Mouse (Mus musculus) limb, embryonic 14.5 days (tissue): ENCODE measurements around the gene Xpo6. TPM values are rescaled to one million over a fixed set of nuclear protein-coding genes. Genes with fewer than 3 reads are reported as not detected.

Source experiments
- ATAC-seq: fragments of 200-750 bp; cut with Nextera tagmentation; 2 replicates; pipeline ENCODE4 v1.8.0; 2017; ENCODE audit warnings: low read depth, moderate number of reproducible peaks, moderate TSS enrichment; ENCODE audit not compliant: low FRiP score
- DNase-seq: peaks from one replicate; pipeline ENCODE4 v3.0.0-alpha.2; 2015; ENCODE audit warnings: low spot score
- H3K27ac ChIP-seq: fragments of 300-500 bp; sonication (generic); replicated peaks from 2 replicates; pipeline ENCODE4 v1.5.1; 2014; ENCODE audit warnings: low read depth, mild to moderate bottlenecking, low read length, moderate library complexity, mixed read lengths
- H3K27me3 ChIP-seq: fragments of 300-500 bp; sonication (generic); 2 replicates; pipeline ENCODE4 v1.6.1; 2014; ENCODE audit warnings: low read length, mixed read lengths; ENCODE audit not compliant: control insufficient read depth, insufficient read depth
- H3K36me3 ChIP-seq: fragments of 300-500 bp; sonication (generic); 2 replicates; pipeline ENCODE4 v1.6.1; 2014; ENCODE audit warnings: mild to moderate bottlenecking, low read length, moderate library complexity, mixed read lengths; ENCODE audit not compliant: control insufficient read depth, insufficient read depth
- H3K4me1 ChIP-seq: fragments of 300-500 bp; sonication (generic); 2 replicates; pipeline ENCODE4 v1.6.1; 2014; ENCODE audit warnings: antibody characterized with exemption, low read length, mixed read lengths; ENCODE audit not compliant: control insufficient read depth, insufficient read depth
- H3K4me2 ChIP-seq: fragments of 300-500 bp; sonication (generic); replicated peaks from 2 replicates; pipeline ENCODE4 v1.6.1; 2014; ENCODE audit warnings: low read depth, mild to moderate bottlenecking, low read length, moderate library complexity; ENCODE audit not compliant: severe bottlenecking
- H3K4me3 ChIP-seq: fragments of 300-500 bp; sonication (generic); replicated peaks from 2 replicates; pipeline ENCODE4 v1.5.1; 2014; ENCODE audit warnings: low read length
- H3K9ac ChIP-seq: fragments of 300-500 bp; sonication (generic); 2 replicates; pipeline ENCODE4 v1.6.1; 2014; ENCODE audit warnings: mild to moderate bottlenecking, low read depth, low read length, moderate library complexity; ENCODE audit not compliant: severe bottlenecking
- H3K9me3 ChIP-seq: fragments of 300-500 bp; sonication (generic); 2 replicates; pipeline ENCODE4 v1.6.1; 2016; ENCODE audit warnings: low read length; ENCODE audit not compliant: control insufficient read depth
- POLR2A ChIP-seq: fragments of 200-500 bp; IDR thresholded peaks from 2 replicates; pipeline ENCODE4 v1.8.0; 2012; ENCODE audit warnings: inconsistent platforms, mild to moderate bottlenecking, moderate library complexity, borderline replicate concordance; ENCODE audit not compliant: insufficient read depth, insufficient read length; ENCODE audit errors: extremely low read depth
- WGBS: fragments of 180-500 bp; shearing (Covaris S2); extraction: QIAGEN DNeasy Blood & Tissue Kit; methylation state at CpG from one replicate; pipeline ENCODE4 v1.1.7; 2014; 5-methylcytosine and 5-hydroxymethylcytosine counted together
- polyA plus RNA-seq, 2 experiments: library from polyadenylated mRNA; depleted of rRNA in 1 of 2; stranded (reverse) in 1 of 2; unstranded in 1 of 2; fragments of >200 nt; fragmentation: Nextera tagmentation in 1 of 2; extraction: Ambion mirVana in 1 of 2; gene quantifications; 2 replicates each; pipeline versions ENCODE4 v1.2.1 to v1.2.3; 2012 to 2014

Gene Xpo6
- polyA plus RNA-seq, 2 experiments, result 63.2 to 202 TPM

- Histone ChIP-seq H3K27me3 (no peaks in the 10 kb centered on the region), H3K9ac (no peak overlapping the region), H3K9me3 (no peaks in the 10 kb centered on the region), H3K36me3 (no peaks in the 10 kb centered on the region), H3K4me2 (no peak overlapping the region), H3K27ac (no peak overlapping the region), H3K4me1 (peaks cover 9% of the 10 kb centered on the region), H3K4me3 (no peak overlapping the region)
- TF ChIP-seq POLR2A, result no peak
- 61% methylated on average over 6 of the region's 6 CpGs for WGBS
- DNase-seq (no peak), ATAC-seq (no peak)
These were observed 44.0 kb upstream of the Xpo6 start for GRCm38 (mm10) chr7:126244168-126244750.

DNA sequence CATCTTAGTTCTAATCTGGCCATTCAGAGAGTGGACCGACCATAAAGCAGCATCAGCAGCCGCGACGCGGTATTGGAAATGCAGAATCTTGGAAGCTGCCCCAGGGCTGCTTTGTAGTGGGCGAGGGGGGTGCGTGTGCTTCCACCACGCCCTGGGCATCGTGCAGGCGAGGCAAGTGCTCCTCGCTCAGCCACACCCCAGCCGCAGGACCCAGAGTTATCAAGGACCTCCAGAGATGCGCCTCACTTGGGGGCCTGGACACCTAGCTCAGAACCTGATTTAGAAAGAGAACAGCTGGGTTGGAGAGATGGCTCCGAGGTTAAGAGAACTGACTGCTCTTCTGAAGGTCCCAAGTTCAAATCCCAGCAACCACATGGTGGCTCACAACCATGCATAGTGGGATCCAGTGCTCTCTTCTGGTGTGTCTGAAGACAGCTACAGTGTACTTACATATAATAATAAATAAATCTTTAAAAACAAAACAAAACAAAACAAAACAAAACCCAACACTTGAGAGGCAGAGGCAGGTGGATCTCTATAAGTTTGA, 40.6 kb upstream of the Xpo6 start:
- Histone ChIP-seq H3K36me3 (no peaks in the 10 kb centered on the region), H3K9ac (no peak overlapping the region), H3K27ac (no peak overlapping the region), H3K27me3 (no peaks in the 10 kb centered on the region), H3K4me1 (no peaks in the 10 kb centered on the region), H3K4me2 (no peak overlapping the region), H3K9me3 (no peaks in the 10 kb centered on the region), H3K4me3 (no peak overlapping the region)
- no peak for TF ChIP-seq POLR2A
- WGBS, result 82% methylated on average over 14 of the region's 14 CpGs
- no peak for DNase-seq
- ATAC-seq, result no peak

DNA sequence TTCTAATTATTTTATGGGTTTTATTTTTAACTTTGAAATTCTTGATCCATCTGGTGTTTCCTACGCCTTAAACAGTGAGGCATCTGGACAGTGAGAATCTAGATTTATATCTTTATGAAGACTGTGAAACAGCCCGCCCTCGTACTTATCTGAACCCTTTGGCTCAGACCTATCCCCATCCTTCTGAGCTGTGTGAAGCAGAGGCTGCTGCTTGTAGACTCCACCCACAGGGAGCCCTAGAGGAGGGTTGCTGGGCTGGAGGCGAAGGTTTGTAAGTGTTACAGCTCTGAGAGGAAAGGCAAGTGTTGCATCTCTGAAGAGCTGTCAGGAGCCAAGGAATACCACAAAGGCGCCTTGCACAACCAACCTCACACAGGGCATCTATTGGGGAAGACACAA, 36.5 kb upstream of the Xpo6 start:
- Histone ChIP-seq H3K4me1 (no peaks in the 10 kb centered on the region), H3K4me3 (no peak overlapping the region), H3K9me3 (no peaks in the 10 kb centered on the region), H3K36me3 (no peaks in the 10 kb centered on the region), H3K27me3 (no peaks in the 10 kb centered on the region), H3K27ac (no peak overlapping the region), H3K4me2 (no peak overlapping the region), H3K9ac (no peak overlapping the region)
- ATAC-seq (no peak), DNase-seq (no peak)
- no peak for TF ChIP-seq POLR2A
- WGBS, result 62% methylated on average over 5 of the region's 5 CpGs

DNA sequence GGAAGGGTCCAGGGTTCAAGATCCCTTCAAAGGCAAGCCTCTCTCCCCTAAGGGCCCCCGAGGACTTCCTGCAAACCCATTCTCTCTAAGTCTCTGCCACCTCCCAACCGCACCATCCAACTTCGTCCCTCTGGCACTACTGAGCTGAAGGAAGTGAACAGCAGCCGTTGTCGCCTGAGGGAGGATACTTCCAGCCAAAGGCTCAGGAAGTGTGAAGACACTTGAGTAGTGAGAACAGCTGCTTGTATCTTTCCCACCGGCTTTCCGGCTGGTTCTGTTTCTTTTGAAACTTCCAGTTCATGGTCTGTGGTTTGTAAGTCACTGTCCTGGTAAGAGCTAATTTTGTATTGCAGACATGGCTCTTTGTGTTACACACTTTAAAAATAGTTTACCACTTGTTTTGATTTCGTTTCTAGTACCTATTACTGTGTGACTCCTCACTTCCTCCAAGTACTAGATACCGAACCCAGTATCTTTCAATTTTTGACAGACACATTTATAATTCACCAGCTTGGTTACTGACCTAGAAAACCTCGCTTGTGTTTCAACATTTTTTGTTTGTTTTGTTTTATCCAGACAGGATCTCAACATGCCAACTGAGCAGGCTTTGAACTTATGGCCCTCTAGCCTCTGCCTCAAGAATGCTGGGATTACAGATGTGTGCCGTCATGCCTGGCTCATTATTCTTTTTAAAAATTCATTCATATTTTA, 35.9 kb upstream of the Xpo6 start:
- Histone ChIP-seq H3K9ac (no peak overlapping the region), H3K27ac (no peak overlapping the region), H3K36me3 (no peaks in the 10 kb centered on the region), H3K4me1 (no peaks in the 10 kb centered on the region), H3K4me2 (no peak overlapping the region), H3K4me3 (no peak overlapping the region), H3K27me3 (no peaks in the 10 kb centered on the region), H3K9me3 (no peaks in the 10 kb centered on the region)
- no peak for TF ChIP-seq POLR2A
- DNase-seq (peak; percentile 12), ATAC-seq (no peak)
- 62% methylated on average over 11 of the region's 11 CpGs for WGBS

DNA sequence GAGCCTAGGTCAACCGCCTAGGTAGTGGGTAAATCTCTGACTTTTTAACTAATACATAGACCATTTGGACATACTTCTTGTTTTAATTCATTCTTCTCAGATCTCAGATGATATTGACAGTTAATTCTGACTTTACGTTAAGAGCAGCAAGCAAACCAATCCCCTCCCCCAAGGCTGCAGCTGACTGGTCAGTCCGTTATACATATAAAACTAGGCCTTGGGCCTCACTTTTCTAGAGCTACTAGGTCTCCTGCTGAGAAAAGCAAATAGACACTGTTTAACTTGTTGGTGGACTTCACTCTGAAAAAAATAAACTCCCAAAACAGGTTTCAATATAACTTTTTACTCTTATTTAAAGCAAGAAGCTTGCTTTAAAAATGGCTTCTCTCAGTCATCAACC, 34.3 kb upstream of the Xpo6 start:
- Histone ChIP-seq H3K27me3 (no peaks in the 10 kb centered on the region), H3K4me1 (no peaks in the 10 kb centered on the region), H3K27ac (no peak overlapping the region), H3K36me3 (no peaks in the 10 kb centered on the region), H3K9ac (no peak overlapping the region), H3K4me2 (no peak overlapping the region), H3K9me3 (no peaks in the 10 kb centered on the region), H3K4me3 (no peak overlapping the region)
- WGBS, result 85% methylated on average over 3 of the region's 3 CpGs
- TF ChIP-seq POLR2A, result no peak
- no peak for ATAC-seq
- no peak for DNase-seq
